Mouse (Mus musculus) heart, embryonic 10.5 days (tissue): ENCODE data around the gene Fam222b. TPM values are rescaled to one million over a fixed set of nuclear protein-coding genes. Genes with fewer than 3 reads are reported as not detected.

ENCODE experiments used
- DNase-seq: peaks from one replicate; pipeline ENCODE4 v3.0.0-alpha.2; 2017; ENCODE audit warnings: low spot score
- H3K27ac ChIP-seq: fragments of 300-500 bp; sonication (generic); 2 replicates; pipeline ENCODE4 v1.5.1; 2016; ENCODE audit warnings: mild to moderate bottlenecking
- H3K27me3 ChIP-seq: fragments of 300-500 bp; sonication (generic); 2 replicates; pipeline ENCODE4 v1.6.1; 2016; ENCODE audit warnings: mild to moderate bottlenecking; ENCODE audit not compliant: poor library complexity, insufficient read depth, severe bottlenecking
- H3K36me3 ChIP-seq: fragments of 300-500 bp; sonication (generic); 2 replicates; pipeline ENCODE4 v1.6.1; 2016; ENCODE audit warnings: mild to moderate bottlenecking, moderate library complexity
- H3K4me1 ChIP-seq: fragments of 300-500 bp; sonication (generic); 2 replicates; pipeline ENCODE4 v1.6.1; 2016; ENCODE audit warnings: mild to moderate bottlenecking
- H3K4me3 ChIP-seq: fragments of 300-500 bp; sonication (generic); 2 replicates; pipeline ENCODE4 v1.5.1; 2016; ENCODE audit warnings: mild to moderate bottlenecking, moderate library complexity
- H3K9me3 ChIP-seq: fragments of 300-500 bp; sonication (generic); 2 replicates; pipeline ENCODE4 v1.6.1; 2016; ENCODE audit warnings: mild to moderate bottlenecking, moderate library complexity
- WGBS: fragments of 180-500 bp; shearing (Covaris S2); methylation state at CpG from one replicate; pipeline ENCODE4 v1.1.7; 2016; 5-methylcytosine and 5-hydroxymethylcytosine counted together
- polyA plus RNA-seq: library from polyadenylated mRNA; unstranded; fragments of >200 nt; fragmentation: Nextera tagmentation; extraction: Ambion mirVana; gene quantifications from 2 replicates; pipeline ENCODE4 v1.2.1, GENCODE M21; 2016

The Fam222b gene
- polyA plus RNA-seq, 1 experiment from 2014 or later, result 24.0 TPM

- Histone ChIP-seq H3K27ac (no peak overlapping the region), H3K9me3 (no peaks in the 10 kb centered on the region), H3K36me3 (peaks cover 92% of the 10 kb centered on the region), H3K27me3 (no peaks in the 10 kb centered on the region), H3K4me1 (0 out of 2 replicates have a peak, but pooled peaks cover 3% of the 10 kb centered on the region), H3K4me3 (no peak overlapping the region)
- 45% methylated on average over 1 of the region's 1 CpGs for WGBS
- no peak for DNase-seq
Observed at GRCm38 (mm10) chr11:78151161-78151560, 56.7 kb downstream of the Fam222b start.

- 79% methylated on average over 9 of the region's 9 CpGs for WGBS
- H3K4me3 ChIP-seq, result no peak overlapping the region
- no peak overlapping the region for H3K27ac ChIP-seq
- H3K9me3 ChIP-seq, result no peaks in the 10 kb centered on the region
- H3K36me3 ChIP-seq, result peaks cover 93% of the 10 kb centered on the region
- H3K27me3 ChIP-seq, result no peaks in the 10 kb centered on the region
- 0 out of 2 replicates have a peak, but pooled peaks cover 4% of the 10 kb centered on the region for H3K4me1 ChIP-seq
- no peak for DNase-seq
Observed at GRCm38 (mm10) chr11:78152299-78153231, 58.1 kb downstream of the Fam222b start.

- Histone ChIP-seq H3K27ac (no peak overlapping the region), H3K36me3 (peaks cover 94% of the 10 kb centered on the region), H3K4me1 (0 out of 2 replicates have a peak, but pooled peaks cover 6% of the 10 kb centered on the region), H3K9me3 (no peaks in the 10 kb centered on the region), H3K4me3 (no peak overlapping the region), H3K27me3 (no peaks in the 10 kb centered on the region)
- no peak for DNase-seq
- 89% methylated on average over 13 of the region's 13 CpGs for WGBS
Observed at GRCm38 (mm10) chr11:78153778-78154177, 59.3 kb downstream of the Fam222b start.

- H3K36me3 ChIP-seq, result peaks cover 95% of the 10 kb centered on the region
- 85% methylated on average over 5 of the region's 5 CpGs for WGBS
- no peak for DNase-seq
- H3K27ac ChIP-seq, result no peak overlapping the region
- no peaks in the 10 kb centered on the region for H3K27me3 ChIP-seq
- H3K4me3 ChIP-seq, result no peak overlapping the region
- peaks cover 17% of the 10 kb centered on the region for H3K4me1 ChIP-seq
- no peaks in the 10 kb centered on the region for H3K9me3 ChIP-seq
Observed at GRCm38 (mm10) chr11:78155674-78156073, 61.2 kb downstream of the Fam222b start.

- Histone ChIP-seq H3K4me3 (no peak overlapping the region), H3K27ac (no peak overlapping the region), H3K27me3 (no peaks in the 10 kb centered on the region), H3K9me3 (no peaks in the 10 kb centered on the region), H3K36me3 (peaks cover 95% of the 10 kb centered on the region), H3K4me1 (peaks cover 17% of the 10 kb centered on the region)
- 80% methylated on average over 6 of the region's 6 CpGs for WGBS
- DNase-seq, result no peak
Observed at GRCm38 (mm10) chr11:78156156-78156699, 61.8 kb downstream of the Fam222b start.

GRCm38 (mm10) chr11:78159096-78159495 lies 64.6 kb downstream of the Fam222b start:
- Histone ChIP-seq H3K4me1 (peaks cover 40% of the 10 kb centered on the region), H3K36me3 (peaks cover 90% of the 10 kb centered on the region), H3K4me3 (no peak overlapping the region), H3K27ac (no peak overlapping the region), H3K9me3 (no peaks in the 10 kb centered on the region), H3K27me3 (no peaks in the 10 kb centered on the region)
- WGBS, result 28% methylated on average over 2 of the region's 2 CpGs
- peak; percentile 90 for DNase-seq

- H3K27me3 ChIP-seq, result no peaks in the 10 kb centered on the region
- no peak for DNase-seq
- no peaks in the 10 kb centered on the region for H3K9me3 ChIP-seq
- H3K27ac ChIP-seq, result no peak overlapping the region
- H3K4me1 ChIP-seq, result peaks cover 43% of the 10 kb centered on the region
- peaks cover 86% of the 10 kb centered on the region for H3K36me3 ChIP-seq
- H3K4me3 ChIP-seq, result 0 out of 2 replicates have a peak overlapping the region, but pooled peaks have one; percentile 0
- 80% methylated on average over 7 of the region's 7 CpGs for WGBS
Observed at GRCm38 (mm10) chr11:78159557-78159956, 65.1 kb downstream of the Fam222b start.

- peaks cover 80% of the 10 kb centered on the region for H3K36me3 ChIP-seq
- 92% methylated on average over 18 of the region's 18 CpGs for WGBS
- no peaks in the 10 kb centered on the region for H3K9me3 ChIP-seq
- H3K27me3 ChIP-seq, result no peaks in the 10 kb centered on the region
- no peak overlapping the region for H3K4me3 ChIP-seq
- no peak for DNase-seq
- peaks cover 45% of the 10 kb centered on the region for H3K4me1 ChIP-seq
- H3K27ac ChIP-seq, result no peak overlapping the region
Observed at GRCm38 (mm10) chr11:78160171-78160570, 65.7 kb downstream of the Fam222b start.

- peaks cover 49% of the 10 kb centered on the region for H3K4me1 ChIP-seq
- no peak for DNase-seq
- H3K27me3 ChIP-seq, result no peaks in the 10 kb centered on the region
- no peaks in the 10 kb centered on the region for H3K9me3 ChIP-seq
- WGBS, result 82% methylated on average over 3 of the region's 3 CpGs
- H3K27ac ChIP-seq, result no peak overlapping the region
- no peak overlapping the region for H3K4me3 ChIP-seq
- H3K36me3 ChIP-seq, result peaks cover 75% of the 10 kb centered on the region
Observed at GRCm38 (mm10) chr11:78160675-78161074, 66.2 kb downstream of the Fam222b start.

GRCm38 (mm10) chr11:78161169-78161568 lies 66.7 kb downstream of the Fam222b start:
- H3K4me1 ChIP-seq, result peaks cover 54% of the 10 kb centered on the region
- H3K4me3 ChIP-seq, result no peak overlapping the region
- 90% methylated on average over 14 of the region's 14 CpGs for WGBS

GRCm38 (mm10) chr11:78161968-78162367 lies 67.5 kb downstream of the Fam222b start:
- no peak for DNase-seq
- Histone ChIP-seq H3K4me1 (peaks cover 61% of the 10 kb centered on the region), H3K9me3 (no peaks in the 10 kb centered on the region), H3K27me3 (no peaks in the 10 kb centered on the region), H3K36me3 (peaks cover 62% of the 10 kb centered on the region), H3K4me3 (peak overlapping the region; percentile 100), H3K27ac (peak overlapping the region; percentile 98; the same call in 1 of the 2 replicates)
- 66% methylated on average over 4 of the region's 4 CpGs for WGBS

More at GRCm38 (mm10) chr11:78161169-78161568, 66.7 kb downstream of the Fam222b start:
- Histone ChIP-seq H3K9me3 (no peaks in the 10 kb centered on the region), H3K36me3 (peaks cover 70% of the 10 kb centered on the region), H3K27ac (no peak overlapping the region), H3K27me3 (no peaks in the 10 kb centered on the region)
- DNase-seq, result no peak

- Histone ChIP-seq H3K27ac (peak overlapping the region; percentile 98), H3K27me3 (peaks cover 5% of the 10 kb centered on the region; the same call in 1 of the 2 replicates), H3K4me1 (peaks cover 61% of the 10 kb centered on the region), H3K9me3 (no peaks in the 10 kb centered on the region), H3K36me3 (peaks cover 62% of the 10 kb centered on the region), H3K4me3 (peak overlapping the region; percentile 100)
- 75% methylated on average over 6 of the region's 6 CpGs for WGBS
- no peak for DNase-seq
Observed at GRCm38 (mm10) chr11:78162504-78162903, 68.0 kb downstream of the Fam222b start.

- peak overlapping the region; percentile 100 for H3K4me3 ChIP-seq
- no peak for DNase-seq
- peaks cover 9% of the 10 kb centered on the region; the same call in 1 of the 2 replicates for H3K27me3 ChIP-seq
- WGBS, result 76% methylated on average over 2 of the region's 2 CpGs
- peaks cover 56% of the 10 kb centered on the region for H3K36me3 ChIP-seq
- H3K27ac ChIP-seq, result peak overlapping the region; percentile 98
- no peaks in the 10 kb centered on the region for H3K9me3 ChIP-seq
- H3K4me1 ChIP-seq, result peaks cover 58% of the 10 kb centered on the region
Observed at GRCm38 (mm10) chr11:78163045-78163444, 68.6 kb downstream of the Fam222b start.
